Mouse (Mus musculus): ENCODE measurements around the gene Rasgrf2.

The Rasgrf2 gene

GRCm38 (mm10) chr13:92041584-92042563, 89.6 kb downstream of the Rasgrf2 start:
- DNase-seq (ENCODE audit: low spot score) = no peak

GRCm38 (mm10) chr13:92030364-92031057, 100.9 kb downstream of the Rasgrf2 start:
- no peak for DNase-seq (ENCODE audit: low spot score)

- DNase-seq (ENCODE audit: low spot score) = no peak
These were observed 101.8 kb downstream of the Rasgrf2 start for GRCm38 (mm10) chr13:92029666-92030065.

- DNase-seq (ENCODE audit: low spot score) = peak; percentile 23
These were observed 103.5 kb downstream of the Rasgrf2 start for GRCm38 (mm10) chr13:92027951-92028350.

GRCm38 (mm10) chr13:92026651-92027050, 104.8 kb downstream of the Rasgrf2 start:
- DNase-seq (ENCODE audit: low spot score) = no peak

- no peak for DNase-seq (ENCODE audit: low spot score)
These were observed 106.3 kb downstream of the Rasgrf2 start for GRCm38 (mm10) chr13:92025124-92025523.

GRCm38 (mm10) chr13:92022202-92022601, 109.3 kb downstream of the Rasgrf2 start:
- no peak for DNase-seq (ENCODE audit: low spot score)

GRCm38 (mm10) chr13:91996929-91997328, 134.5 kb downstream of the Rasgrf2 start:
- DNase-seq (ENCODE audit: low spot score) = no peak

- DNase-seq (ENCODE audit: low spot score) = no peak
These were observed 140.0 kb downstream of the Rasgrf2 start for GRCm38 (mm10) chr13:91991412-91991811.

GRCm38 (mm10) chr13:91990709-91991284, 140.7 kb downstream of the Rasgrf2 start:
- DNase-seq (ENCODE audit: low spot score) = no peak

GRCm38 (mm10) chr13:91988378-91988777, 143.1 kb downstream of the Rasgrf2 start:
- peak; percentile 15 for DNase-seq (ENCODE audit: low spot score)

- no peak for DNase-seq (ENCODE audit: low spot score)
These were observed 144.5 kb downstream of the Rasgrf2 start for GRCm38 (mm10) chr13:91986958-91987357.

GRCm38 (mm10) chr13:91985915-91986589, 145.4 kb downstream of the Rasgrf2 start:
- DNase-seq (ENCODE audit: low spot score) = no peak

- DNase-seq (ENCODE audit: low spot score) = no peak
These were observed 146.4 kb downstream of the Rasgrf2 start for GRCm38 (mm10) chr13:91985019-91985418.

- DNase-seq (ENCODE audit: low spot score) = no peak
These were observed 149.4 kb downstream of the Rasgrf2 start for GRCm38 (mm10) chr13:91982080-91982479.

GRCm38 (mm10) chr13:91981414-91981813, 150.0 kb downstream of the Rasgrf2 start:
- DNase-seq (ENCODE audit: low spot score) = no peak

- no peak for DNase-seq (ENCODE audit: low spot score)
These were observed 154.5 kb downstream of the Rasgrf2 start for GRCm38 (mm10) chr13:91976971-91977370.

GRCm38 (mm10) chr13:91976541-91976940, 154.9 kb downstream of the Rasgrf2 start:
- no peak for DNase-seq (ENCODE audit: low spot score)

- DNase-seq (ENCODE audit: low spot score) = peak; percentile 54
These were observed 157.3 kb downstream of the Rasgrf2 start for GRCm38 (mm10) chr13:91974154-91974553.

- DNase-seq (ENCODE audit: low spot score) = no peak
These were observed 160.2 kb downstream of the Rasgrf2 start for GRCm38 (mm10) chr13:91971246-91971645.

GRCm38 (mm10) chr13:91956474-91956873, 175.0 kb downstream of the Rasgrf2 start:
- no peak for DNase-seq (ENCODE audit: low spot score)

GRCm38 (mm10) chr13:91955646-91956045, 175.8 kb downstream of the Rasgrf2 start:
- DNase-seq (ENCODE audit: low spot score) = no peak

Measured in left cerebral cortex, adult 11 months (tissue).